Mouse (Mus musculus) gastrocnemius, adult 2 months (tissue): ENCODE results near the gene Rmnd5a. TPM values are rescaled to one million over a fixed set of nuclear protein-coding genes. Genes with fewer than 3 reads are reported as not detected.

ENCODE experiments used
- DNase-seq: peaks from one replicate; pipeline ENCODE4 v3.0.0; 2022
- H3K27ac ChIP-seq: fragments of 200-600 bp; 2 replicates; pipeline ENCODE4 v1.8.1; 2022; ENCODE audit warnings: mild to moderate bottlenecking
- H3K4me3 ChIP-seq: fragments of 200-600 bp; 2 replicates; pipeline ENCODE4 v1.8.1; 2022; ENCODE audit warnings: mild to moderate bottlenecking, moderate library complexity
- CTCF ChIP-seq: fragments of 200-600 bp; IDR thresholded peaks from 2 replicates; pipeline ENCODE4 v1.8.1; 2022; ENCODE audit warnings: antibody characterized with exemption, mild to moderate bottlenecking, moderate library complexity
- intact Hi-C: fragments of 180-260 bp; cut with DNase I; formaldehyde crosslinking; loops from one replicate; pipeline ENCODE4 v1.15.1; 2025
- total RNA-seq, 2 experiments: library from RNA; stranded (reverse); gene quantifications; 2 replicates each; pipeline ENCODE4 v1.2.3; 2021

The Rmnd5a gene
- total RNA-seq, 2 experiments from 2014 or later = 114 to 132 TPM

DNA sequence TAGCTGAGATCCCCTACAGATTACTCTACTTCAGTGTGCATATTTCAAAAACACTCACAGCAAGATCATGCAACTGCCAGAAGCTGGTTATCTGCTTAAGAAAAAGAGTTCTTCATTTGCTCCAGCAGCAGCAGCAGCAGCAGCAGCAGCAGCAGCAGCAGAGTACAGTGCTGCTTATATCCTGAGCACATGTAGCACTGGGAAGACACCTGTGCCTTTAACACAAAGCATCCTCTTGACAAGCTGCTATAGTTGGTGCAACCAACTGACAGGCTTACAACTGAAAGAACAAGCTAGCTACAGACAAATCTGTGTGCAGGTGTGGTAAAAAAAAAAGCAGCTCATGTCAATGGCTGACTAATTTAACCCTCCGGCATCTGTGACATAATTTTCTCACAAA lies 44.4 kb downstream of the Rmnd5a start:
- TF ChIP-seq CTCF = no peak
- intact Hi-C loops = loop anchor here (5.0 kb wide), 1 partner anchor 154 kb away; no protein-coding TSS in a partner anchor
- H3K4me3 ChIP-seq = no peak overlapping the region
- no peak overlapping the region for H3K27ac ChIP-seq
- no peak for DNase-seq

DNA sequence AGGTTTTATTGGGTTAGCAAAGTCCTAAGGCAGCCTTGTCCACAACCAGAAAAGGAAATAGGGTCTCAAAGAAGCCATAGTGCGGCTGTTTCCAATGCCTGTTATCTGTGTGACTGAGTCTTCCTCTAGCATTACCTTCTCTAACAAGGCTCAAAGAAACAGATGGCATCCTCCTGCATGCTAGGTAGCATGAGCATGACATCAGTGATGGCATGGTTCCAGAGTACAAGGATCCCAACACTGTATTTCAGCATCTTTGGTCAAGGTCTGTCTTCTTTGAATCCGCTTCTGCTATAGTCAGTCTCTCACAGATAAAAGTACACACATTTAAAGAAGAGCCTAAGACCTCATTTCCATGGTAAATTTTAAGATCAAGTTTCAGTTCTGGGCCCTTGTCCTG lies 49.9 kb downstream of the Rmnd5a start:
- no peak for TF ChIP-seq CTCF
- H3K27ac ChIP-seq = no peak overlapping the region
- no peak for DNase-seq
- no peak overlapping the region for H3K4me3 ChIP-seq
- intact Hi-C loops = no loop called here

DNA sequence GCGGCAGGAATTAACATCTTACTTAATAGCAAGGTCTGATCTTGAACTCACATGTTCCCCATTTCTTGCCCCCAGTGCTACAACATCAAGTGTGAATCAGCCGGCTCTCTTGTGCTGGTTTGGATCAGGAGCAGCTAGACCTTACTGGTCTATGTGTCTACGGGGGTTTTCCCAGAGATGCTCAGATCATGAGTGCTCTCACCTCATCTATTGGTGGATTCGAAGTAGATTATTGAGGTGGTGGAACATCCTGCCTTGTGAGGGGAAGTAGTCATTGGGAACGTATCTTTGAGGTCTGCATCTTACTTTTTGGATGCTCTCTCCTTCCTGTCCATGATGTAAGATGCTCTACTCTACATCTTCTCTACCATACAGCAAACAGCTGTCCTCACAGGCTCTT lies 58.8 kb downstream of the Rmnd5a start:
- TF ChIP-seq CTCF = no peak
- Histone ChIP-seq H3K4me3 (no peak overlapping the region), H3K27ac (no peak overlapping the region)
- no peak for DNase-seq
- intact Hi-C loops = no loop called here

DNA sequence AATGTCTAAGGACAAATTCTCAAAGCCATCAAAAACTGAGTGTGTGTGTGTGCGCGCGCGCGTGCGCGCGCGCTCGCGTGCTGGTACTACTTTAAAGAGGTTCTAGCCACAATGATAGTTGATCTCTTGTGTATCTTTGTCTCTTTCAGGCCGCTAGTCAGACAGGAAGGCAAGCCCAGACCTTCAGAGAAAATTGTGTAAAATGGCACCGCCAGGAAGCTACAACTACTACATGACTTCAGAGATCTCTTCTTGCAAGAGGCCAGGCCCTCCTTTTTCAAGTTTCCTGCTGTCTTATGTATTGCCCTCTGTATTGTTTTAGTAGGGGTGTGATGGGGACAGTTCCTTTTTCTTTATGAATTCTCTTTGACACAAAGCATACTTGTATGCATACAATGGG lies 63.7 kb downstream of the Rmnd5a start:
- no peak for DNase-seq
- no peak for TF ChIP-seq CTCF
- intact Hi-C loops = no loop called here
- Histone ChIP-seq H3K4me3 (no peak overlapping the region), H3K27ac (no peak overlapping the region)

DNA sequence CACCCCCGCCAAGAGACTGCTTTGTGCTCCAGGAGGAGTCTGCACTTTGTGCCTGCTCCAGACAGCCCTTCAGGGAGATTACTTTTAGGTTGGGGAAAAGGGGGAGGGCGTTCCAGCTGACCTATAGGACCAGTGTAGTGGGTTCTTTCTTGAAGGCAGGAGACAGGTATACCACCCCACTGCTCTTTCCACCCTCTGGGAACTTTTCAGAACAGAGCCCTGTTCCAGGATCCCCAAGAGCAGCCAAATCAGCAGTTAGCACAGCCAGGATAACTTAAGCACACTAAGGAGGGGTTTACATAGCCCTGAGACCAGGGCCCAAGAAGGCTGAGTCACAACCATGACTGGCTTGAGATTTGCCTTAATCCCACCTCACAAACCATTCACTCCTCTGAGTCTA lies 65.5 kb downstream of the Rmnd5a start:
- TF ChIP-seq CTCF = no peak
- no peak overlapping the region for H3K4me3 ChIP-seq
- DNase-seq = no peak
- intact Hi-C loops = no loop called here
- no peak overlapping the region for H3K27ac ChIP-seq

DNA sequence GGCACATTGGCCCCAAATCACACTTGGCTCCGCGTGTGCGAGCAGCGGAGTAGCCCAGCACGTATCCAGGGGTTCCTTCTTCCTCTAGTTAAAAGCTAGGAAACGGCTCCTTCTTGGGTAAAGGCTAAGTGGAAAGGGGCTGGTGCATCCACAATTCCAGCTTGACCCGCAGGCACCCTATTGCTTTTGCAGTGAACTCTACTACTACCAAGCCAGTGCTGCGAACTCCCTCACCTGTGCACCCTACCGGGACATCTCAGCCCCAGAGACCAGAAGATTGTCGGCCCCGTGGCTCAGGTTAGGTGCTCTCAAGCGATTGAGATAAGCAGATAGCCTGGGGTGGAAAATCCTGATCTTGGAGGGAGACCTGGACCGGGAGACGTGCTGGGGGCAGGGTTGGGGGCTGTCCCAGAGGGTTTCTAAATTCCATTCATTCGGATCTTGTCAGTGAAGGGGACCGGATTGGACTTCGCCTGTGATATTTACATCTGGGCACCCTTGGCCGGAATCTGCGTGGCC lies 66.1 kb downstream of the Rmnd5a start:
- TF ChIP-seq CTCF = no peak

DNA sequence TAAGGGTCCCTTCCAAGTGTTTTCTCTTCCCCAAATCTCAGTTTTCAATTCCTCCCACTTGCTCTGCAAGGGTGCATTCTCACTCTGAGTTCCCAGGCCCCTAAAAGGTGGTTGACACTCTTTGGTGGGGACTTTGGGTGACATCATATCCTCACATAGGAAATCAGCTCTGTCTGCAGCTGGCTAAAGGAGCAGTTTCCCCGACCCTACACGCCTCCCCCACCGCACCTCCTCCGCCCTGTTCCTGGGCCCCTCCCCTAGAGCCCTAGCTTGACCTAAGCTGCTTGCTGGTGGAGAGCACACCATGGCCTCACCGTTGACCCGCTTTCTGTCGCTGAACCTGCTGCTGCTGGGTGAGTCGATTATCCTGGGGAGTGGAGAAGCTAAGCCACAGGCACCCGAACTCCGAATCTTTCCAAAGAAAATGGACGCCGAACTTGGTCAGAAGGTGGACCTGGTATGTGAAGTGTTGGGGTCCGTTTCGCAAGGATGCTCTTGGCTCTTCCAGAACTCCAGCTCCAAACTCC lies 67.1 kb downstream of the Rmnd5a start, which contains the start of gene Cd8a:
Cd8a (plus strand) TSS at position 179 of the 527 bp plus-strand sequence.
- TF ChIP-seq CTCF = no peak
- intact Hi-C loops = no loop called here
- DNase-seq = no peak
- Histone ChIP-seq H3K4me3 (no peak within 1 kb of the TSS), H3K27ac (no peak within 1 kb of the TSS)

More for the DNA sequence above, 66.1 kb downstream of the Rmnd5a start:
- no peak for DNase-seq
- Histone ChIP-seq H3K4me3 (no peak overlapping the region), H3K27ac (no peak overlapping the region)
- intact Hi-C loops = no loop called here

DNA sequence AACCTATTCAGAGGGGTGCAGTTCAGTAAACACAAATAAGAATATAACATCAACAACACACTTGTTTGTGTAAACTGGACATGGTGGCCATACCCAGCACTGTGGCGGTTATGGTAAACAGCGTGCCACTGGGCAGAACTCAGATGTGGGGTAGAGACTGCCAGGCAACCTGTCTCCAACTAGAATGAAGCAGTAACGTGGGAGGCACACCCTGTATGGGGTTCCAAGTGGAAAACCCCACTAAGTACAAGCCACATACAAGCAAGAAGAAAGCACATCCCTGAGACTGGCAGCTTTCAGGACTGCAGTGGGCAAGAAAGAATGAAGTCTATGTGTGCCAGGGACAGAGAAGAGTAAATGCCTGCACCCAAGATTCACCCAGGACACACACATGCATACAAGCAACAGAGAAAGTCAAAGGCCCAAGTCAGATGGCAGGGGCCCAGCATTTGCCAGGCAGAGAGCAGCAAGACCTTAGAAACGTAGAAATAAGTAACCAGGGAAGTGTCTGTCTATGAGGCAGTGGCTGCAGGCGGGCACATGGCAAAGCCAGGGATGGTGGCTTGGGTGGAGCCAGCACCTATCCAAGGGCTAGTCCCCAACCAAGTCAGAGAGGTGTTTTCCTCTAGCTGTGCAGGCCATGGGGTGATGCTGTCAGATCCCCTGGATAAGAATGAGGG lies 68.3 kb downstream of the Rmnd5a start:
- Histone ChIP-seq H3K4me3 (no peak overlapping the region), H3K27ac (no peak overlapping the region)
- no peak for DNase-seq
- TF ChIP-seq CTCF = no peak
- intact Hi-C loops = no loop called here

DNA sequence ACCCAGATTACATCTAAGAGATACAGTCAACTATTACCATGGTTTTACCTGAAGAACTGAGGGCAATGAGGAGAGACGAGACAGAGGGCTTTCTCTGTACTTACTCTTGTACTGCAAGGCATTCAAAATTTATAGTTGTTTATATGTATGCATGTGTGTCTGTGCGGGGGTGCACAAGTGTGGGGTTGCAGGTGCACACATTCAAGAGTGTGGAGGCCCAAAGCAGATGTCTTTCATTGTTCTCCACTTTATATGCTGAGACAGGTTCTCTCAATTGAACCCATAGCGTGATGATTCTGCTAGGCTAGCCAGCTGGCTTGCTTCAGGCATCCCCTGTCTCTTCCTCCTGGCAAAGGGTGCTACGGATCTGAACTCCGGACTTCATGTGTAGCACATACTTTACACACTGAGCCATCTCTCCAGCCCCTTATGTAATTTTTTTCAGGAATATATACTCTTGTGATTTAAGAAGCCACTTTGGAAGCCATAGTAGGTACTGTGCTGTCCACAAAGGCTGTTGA lies 69.3 kb downstream of the Rmnd5a start:
- intact Hi-C loops = no loop called here

DNA sequence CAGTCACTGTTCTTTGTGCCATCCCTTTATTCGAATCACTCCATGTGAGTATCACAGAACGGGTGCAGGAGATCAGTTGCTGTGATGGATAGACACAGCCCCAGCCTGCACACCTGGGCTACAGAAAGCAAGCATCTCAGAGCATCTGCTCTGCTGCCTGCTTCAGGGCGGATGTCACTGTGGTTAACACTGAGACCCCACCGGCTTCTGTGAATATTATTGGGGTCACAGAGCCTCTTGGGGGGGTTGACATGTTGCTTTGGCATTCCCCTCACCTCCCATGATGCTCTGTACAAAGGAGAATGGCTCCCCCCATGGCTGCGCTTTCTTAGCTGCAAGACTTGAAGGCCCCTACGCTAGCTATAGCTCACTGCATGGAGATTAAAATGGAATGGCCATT lies 71.0 kb downstream of the Rmnd5a start:
- no peak overlapping the region for H3K4me3 ChIP-seq
- DNase-seq = no peak
- intact Hi-C loops = no loop called here
- no peak for TF ChIP-seq CTCF
- H3K27ac ChIP-seq = no peak overlapping the region

More for the DNA sequence above, 69.3 kb downstream of the Rmnd5a start:
- no peak for DNase-seq
- no peak overlapping the region for H3K4me3 ChIP-seq
- TF ChIP-seq CTCF = no peak
- no peak overlapping the region for H3K27ac ChIP-seq

DNA sequence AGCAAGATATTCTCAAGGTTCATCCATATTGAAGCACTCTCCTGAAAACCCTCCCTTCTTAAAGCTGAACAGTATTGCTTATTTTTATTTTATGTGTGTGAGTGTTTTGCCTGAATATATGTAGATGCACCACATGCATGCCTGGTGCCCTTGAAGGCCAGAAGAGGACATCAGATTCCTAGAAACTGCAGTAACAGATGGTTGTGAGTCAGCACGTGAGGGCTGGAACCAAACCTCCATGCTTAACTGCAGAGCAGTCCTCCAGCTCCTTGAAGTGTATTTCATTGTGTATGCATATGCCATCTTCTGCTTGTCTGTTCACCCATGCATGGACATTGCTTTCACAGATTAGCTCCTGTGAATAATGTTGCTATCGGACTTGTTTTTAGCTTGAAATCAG lies 76.4 kb downstream of the Rmnd5a start:
- intact Hi-C loops = no loop called here
- Histone ChIP-seq H3K27ac (no peak overlapping the region), H3K4me3 (no peak overlapping the region)
- no peak for DNase-seq
- TF ChIP-seq CTCF = no peak

DNA sequence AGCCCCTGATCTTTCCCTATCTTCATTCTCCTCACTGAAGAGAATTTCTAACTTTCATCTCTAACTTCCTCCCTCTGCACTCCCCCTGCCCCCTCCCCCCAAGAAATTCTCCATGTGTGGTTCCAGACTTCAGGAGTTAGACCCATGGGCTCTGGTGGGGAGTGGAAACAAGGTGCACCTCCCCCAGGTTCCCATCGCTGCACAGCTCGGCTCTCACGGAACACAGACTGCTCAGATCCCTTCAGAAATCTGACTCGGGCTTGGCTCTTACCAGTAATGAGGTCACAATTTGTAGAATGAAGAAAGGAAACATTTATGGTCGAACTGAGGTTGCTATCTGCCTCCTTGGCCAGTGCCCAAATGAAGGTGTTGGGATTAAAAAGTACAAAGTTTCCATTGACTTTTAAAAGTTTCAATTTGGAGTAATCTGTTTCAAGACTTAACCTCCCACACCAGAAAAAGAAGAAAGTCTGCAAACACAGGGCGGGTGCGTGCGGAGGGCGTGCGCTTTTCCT lies 79.2 kb downstream of the Rmnd5a start:
- intact Hi-C loops = no loop called here
- TF ChIP-seq CTCF = no peak
- DNase-seq = no peak
- Histone ChIP-seq H3K4me3 (no peak overlapping the region), H3K27ac (no peak overlapping the region)

DNA sequence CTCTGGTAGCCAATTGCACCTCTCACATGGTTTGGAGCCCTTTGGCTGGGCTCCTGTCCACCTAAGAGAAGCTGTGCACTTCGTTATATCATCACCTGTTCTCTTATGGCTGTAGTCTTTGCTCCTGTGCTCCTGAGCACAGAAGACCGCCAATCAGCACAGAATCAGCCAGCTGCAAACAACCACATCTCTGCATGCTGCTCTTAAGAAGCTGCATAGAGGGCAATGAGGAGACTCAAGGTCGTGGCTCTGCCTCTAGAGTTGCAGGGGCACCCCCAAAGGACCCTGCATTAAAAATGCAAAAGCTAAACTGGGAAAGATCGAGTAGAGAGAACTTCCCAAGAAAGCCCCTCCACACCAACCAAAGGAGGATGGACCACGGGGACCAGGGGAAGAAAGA lies 79.7 kb downstream of the Rmnd5a start:
- DNase-seq = no peak
- H3K27ac ChIP-seq = no peak overlapping the region
- no peak overlapping the region for H3K4me3 ChIP-seq
- intact Hi-C loops = no loop called here
- no peak for TF ChIP-seq CTCF
